Mouse (Mus musculus): ENCODE measurements around the gene Cmss1. TPM values are rescaled to one million over a fixed set of nuclear protein-coding genes. Genes with fewer than 3 reads are reported as not detected.

Cmss1 gene
- polyA plus RNA-seq, 1 experiment from 2014 or later: 38.3 TPM

DNA sequence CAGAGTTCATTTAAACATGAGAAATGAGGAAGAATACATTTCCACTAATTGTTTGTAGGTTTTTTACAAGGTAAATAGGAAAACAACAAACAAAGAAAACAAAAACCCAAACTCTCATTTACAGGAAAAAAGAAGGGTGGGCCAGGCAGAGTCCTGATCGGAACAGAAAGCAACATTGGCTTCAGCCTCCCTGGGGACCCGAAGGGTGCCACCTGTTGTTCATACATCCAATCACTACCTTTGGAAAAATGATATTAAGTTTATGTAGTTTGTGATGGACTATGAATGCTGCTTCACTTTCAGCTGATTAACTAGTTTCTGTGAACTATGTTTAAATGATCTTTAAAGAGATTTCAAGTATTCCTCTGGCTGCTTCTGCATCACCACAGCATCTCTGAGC, 55.0 kb downstream of the Cmss1 start:
- no peaks in the 10 kb centered on the region for H3K27me3 ChIP-seq (ENCODE audit: control insufficient read depth, insufficient read depth, low read length)
- no peak overlapping the region for H3K27ac ChIP-seq (ENCODE audit: low read depth, low read length)
- no peaks in the 10 kb centered on the region for H3K36me3 ChIP-seq (ENCODE audit: control insufficient read depth, insufficient read depth, low read length)
- H3K9me3 ChIP-seq (ENCODE audit: control insufficient read depth, low read length): no peaks in the 10 kb centered on the region
- H3K9ac ChIP-seq (replicated peaks; ENCODE audit: low read depth, low read length): no peak overlapping the region
- H3K4me1 ChIP-seq (ENCODE audit: control insufficient read depth, insufficient read depth, low read length): no peaks in the 10 kb centered on the region
- H3K4me2 ChIP-seq (ENCODE audit: low read depth, low read length): no peak overlapping the region
- no peak overlapping the region for H3K4me3 ChIP-seq (ENCODE audit: low read depth, low read length)
- ATAC-seq (ENCODE audit: low read depth): no peak
- 68% methylated on average over 2 of the region's 2 CpGs for WGBS

DNA sequence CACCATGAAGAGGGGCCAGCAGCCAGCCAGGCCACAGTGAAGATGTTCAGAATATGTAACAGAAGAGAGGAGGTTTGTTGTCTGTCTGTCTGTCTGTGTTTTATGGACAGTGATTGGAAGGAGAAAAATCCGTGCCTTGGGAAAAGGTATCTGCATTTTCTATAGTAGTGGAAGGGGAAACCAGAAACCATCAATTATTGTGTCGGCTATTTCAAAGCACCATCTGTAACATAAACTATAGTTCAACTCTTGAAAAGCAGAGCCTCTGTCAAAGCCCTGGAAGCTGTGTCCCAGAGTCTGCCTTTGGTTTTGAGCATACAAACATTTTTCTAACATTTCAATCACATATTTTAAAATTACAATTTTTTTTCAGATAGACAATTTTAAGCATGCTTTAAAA, 55.8 kb downstream of the Cmss1 start:
- H3K4me1 ChIP-seq (ENCODE audit: control insufficient read depth, insufficient read depth, low read length): no peaks in the 10 kb centered on the region
- WGBS: 13% methylated on average over 2 of the region's 2 CpGs
- no peak for ATAC-seq (ENCODE audit: low read depth)
- H3K27me3 ChIP-seq (ENCODE audit: control insufficient read depth, insufficient read depth, low read length): no peaks in the 10 kb centered on the region
- H3K9me3 ChIP-seq (ENCODE audit: control insufficient read depth, low read length): no peaks in the 10 kb centered on the region
- H3K9ac ChIP-seq (replicated peaks; ENCODE audit: low read depth, low read length): no peak overlapping the region
- H3K36me3 ChIP-seq (ENCODE audit: control insufficient read depth, insufficient read depth, low read length): no peaks in the 10 kb centered on the region
- no peak overlapping the region for H3K27ac ChIP-seq (ENCODE audit: low read depth, low read length)
- H3K4me3 ChIP-seq (ENCODE audit: low read depth, low read length): 0 out of 2 replicates have a peak overlapping the region, but pooled peaks have one; percentile 13
- no peak overlapping the region for H3K4me2 ChIP-seq (ENCODE audit: low read depth, low read length)

DNA sequence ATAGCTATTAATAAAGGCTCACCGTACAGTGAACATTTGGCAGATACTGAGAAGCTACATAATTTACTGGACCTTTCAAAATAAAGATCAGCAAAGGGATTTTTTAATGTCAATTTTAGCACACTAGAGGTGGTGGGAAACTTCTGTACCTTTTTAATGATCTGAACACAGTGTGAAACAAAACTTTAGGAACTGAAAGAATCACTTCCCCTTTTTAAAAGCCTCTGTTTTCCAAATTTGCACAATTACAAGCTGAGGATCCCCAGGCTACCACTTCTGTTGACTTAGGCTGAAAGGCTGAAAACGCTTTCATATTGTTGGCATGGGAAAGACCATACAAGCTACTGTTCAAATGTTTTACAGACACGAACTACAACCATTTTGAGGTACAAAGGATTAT, 56.6 kb downstream of the Cmss1 start:
- no peaks in the 10 kb centered on the region for H3K27me3 ChIP-seq (ENCODE audit: control insufficient read depth, insufficient read depth, low read length)
- no peak overlapping the region for H3K4me3 ChIP-seq (ENCODE audit: low read depth, low read length)
- ATAC-seq (ENCODE audit: low read depth): no peak
- H3K9ac ChIP-seq (replicated peaks; ENCODE audit: low read depth, low read length): no peak overlapping the region
- WGBS: 32% methylated on average over 3 of the region's 3 CpGs
- H3K4me2 ChIP-seq (ENCODE audit: low read depth, low read length): no peak overlapping the region
- no peaks in the 10 kb centered on the region for H3K4me1 ChIP-seq (ENCODE audit: control insufficient read depth, insufficient read depth, low read length)
- H3K9me3 ChIP-seq (ENCODE audit: control insufficient read depth, low read length): no peaks in the 10 kb centered on the region
- H3K36me3 ChIP-seq (ENCODE audit: control insufficient read depth, insufficient read depth, low read length): no peaks in the 10 kb centered on the region
- H3K27ac ChIP-seq (ENCODE audit: low read depth, low read length): no peak overlapping the region

DNA sequence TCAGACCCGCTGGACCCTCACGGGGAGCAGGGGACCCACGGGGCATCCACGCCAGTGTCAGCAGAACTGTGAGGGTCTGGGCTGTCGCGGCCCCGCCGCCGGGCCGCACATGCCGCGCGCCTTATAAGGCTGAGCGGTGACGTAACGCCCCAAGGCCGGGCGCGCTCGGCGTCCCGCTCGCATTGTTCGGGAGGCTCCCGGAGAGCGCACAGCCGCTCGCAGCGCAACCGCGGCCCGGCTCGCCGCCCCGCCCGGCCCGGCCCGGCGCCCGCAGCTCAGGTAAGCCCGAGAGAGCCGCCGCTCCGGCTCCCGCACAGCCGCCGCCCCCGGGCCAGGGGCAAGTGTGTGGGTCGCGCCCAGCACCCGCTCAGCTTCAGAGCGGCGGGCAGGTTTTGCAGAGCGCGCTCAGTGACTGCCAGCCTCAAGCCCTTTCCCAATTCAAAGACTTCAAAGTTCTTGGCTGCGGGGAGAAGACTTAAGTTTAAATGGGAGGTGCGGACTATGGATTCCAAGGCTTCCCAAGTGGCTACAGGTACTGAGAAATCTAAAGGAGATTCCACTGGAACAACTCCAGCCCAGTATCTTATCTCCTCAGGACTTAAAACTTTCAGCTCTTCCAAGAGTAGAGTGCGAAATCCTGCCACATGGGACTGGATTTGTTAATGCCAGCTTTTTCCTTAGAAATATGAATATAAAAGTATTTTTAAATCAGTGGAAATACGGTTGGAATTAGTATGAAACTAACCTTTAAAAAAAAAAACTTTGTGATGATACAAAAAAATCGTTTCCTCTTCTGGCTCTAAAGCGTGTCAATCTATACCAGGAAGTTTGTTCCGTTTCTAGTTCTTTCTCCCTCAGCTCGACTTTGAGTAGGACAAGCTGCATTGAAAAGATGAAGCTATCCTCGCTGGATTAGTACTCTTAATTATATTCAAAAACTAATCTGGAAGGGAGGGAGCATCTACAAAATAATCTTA, 57.3 kb downstream of the Cmss1 start:
- H3K4me1 ChIP-seq (ENCODE audit: control insufficient read depth, insufficient read depth, low read length): no peaks in the 10 kb centered on the region
- 3% methylated on average over 48 of the region's 64 CpGs for WGBS
- ATAC-seq (ENCODE audit: low read depth): peak; percentile 99
- H3K9ac ChIP-seq (replicated peaks; ENCODE audit: low read depth, low read length): peak overlapping the region; percentile 72
- no peaks in the 10 kb centered on the region for H3K27me3 ChIP-seq (ENCODE audit: control insufficient read depth, insufficient read depth, low read length)
- H3K36me3 ChIP-seq (ENCODE audit: control insufficient read depth, insufficient read depth, low read length): no peaks in the 10 kb centered on the region
- H3K4me3 ChIP-seq (ENCODE audit: low read depth, low read length): peak overlapping the region; percentile 66
- H3K4me2 ChIP-seq (ENCODE audit: low read depth, low read length): peak overlapping the region; percentile 82
- no peak overlapping the region for H3K27ac ChIP-seq (ENCODE audit: low read depth, low read length)
- no peaks in the 10 kb centered on the region for H3K9me3 ChIP-seq (ENCODE audit: control insufficient read depth, low read length)

DNA sequence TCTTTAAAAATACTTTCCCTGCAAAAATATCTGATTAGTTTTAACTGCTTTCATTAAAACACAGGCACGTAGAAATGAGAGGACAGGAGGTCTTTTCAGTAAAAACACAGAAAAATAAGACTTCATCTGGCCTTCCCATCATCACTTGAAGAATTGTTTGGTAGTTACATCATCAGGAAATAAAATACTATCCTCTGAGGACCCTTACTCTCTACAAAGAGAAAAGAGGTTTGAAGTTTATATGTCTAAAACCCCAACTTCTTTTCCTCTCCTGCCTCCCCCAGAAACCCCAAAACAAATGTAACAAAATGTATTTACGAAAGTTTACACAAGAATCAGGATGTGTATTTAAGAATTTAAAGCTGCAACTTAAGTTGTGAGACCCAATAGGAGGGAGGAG, 58.1 kb downstream of the Cmss1 start:
- Histone ChIP-seq H3K9me3 (ENCODE audit: control insufficient read depth, low read length) (no peaks in the 10 kb centered on the region), H3K4me3 (ENCODE audit: low read depth, low read length) (peak overlapping the region; percentile 66), H3K27ac (ENCODE audit: low read depth, low read length) (no peak overlapping the region), H3K4me2 (ENCODE audit: low read depth, low read length) (peak overlapping the region; percentile 82), H3K27me3 (ENCODE audit: control insufficient read depth, insufficient read depth, low read length) (no peaks in the 10 kb centered on the region), H3K4me1 (ENCODE audit: control insufficient read depth, insufficient read depth, low read length) (no peaks in the 10 kb centered on the region), H3K36me3 (ENCODE audit: control insufficient read depth, insufficient read depth, low read length) (no peaks in the 10 kb centered on the region), H3K9ac (replicated peaks; ENCODE audit: low read depth, low read length) (peak overlapping the region; percentile 72)
- WGBS: 58% methylated on average over 2 of the region's 2 CpGs
- no peak for ATAC-seq (ENCODE audit: low read depth)

DNA sequence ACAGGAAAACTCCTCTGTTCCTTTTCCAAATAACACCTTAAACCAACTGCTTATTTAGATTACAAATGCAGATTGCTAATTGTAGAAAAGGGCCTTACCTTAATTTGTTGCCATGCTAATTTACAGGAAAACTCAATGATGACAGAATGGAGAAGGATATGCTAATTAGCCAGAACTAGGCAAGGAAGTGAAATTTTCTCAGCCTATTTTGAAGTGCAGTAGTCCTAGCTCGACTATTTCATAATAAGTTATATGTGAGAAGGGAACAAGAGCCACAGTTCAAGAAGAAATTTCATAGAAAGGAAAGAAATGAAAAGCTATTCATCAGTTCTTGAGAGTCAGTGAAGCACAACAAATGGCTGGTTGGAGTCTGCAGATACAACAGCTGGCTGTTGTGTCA, 60.3 kb downstream of the Cmss1 start:
- H3K9ac ChIP-seq (replicated peaks; ENCODE audit: low read depth, low read length): no peak overlapping the region
- no peak overlapping the region for H3K27ac ChIP-seq (ENCODE audit: low read depth, low read length)
- H3K4me2 ChIP-seq (ENCODE audit: low read depth, low read length): no peak overlapping the region
- no peaks in the 10 kb centered on the region for H3K27me3 ChIP-seq (ENCODE audit: control insufficient read depth, insufficient read depth, low read length)
- no peaks in the 10 kb centered on the region for H3K4me1 ChIP-seq (ENCODE audit: control insufficient read depth, insufficient read depth, low read length)
- 77% methylated on average over 1 of the region's 1 CpGs for WGBS
- no peaks in the 10 kb centered on the region for H3K36me3 ChIP-seq (ENCODE audit: control insufficient read depth, insufficient read depth, low read length)
- ATAC-seq (ENCODE audit: low read depth): no peak
- no peak overlapping the region for H3K4me3 ChIP-seq (ENCODE audit: low read depth, low read length)
- no peaks in the 10 kb centered on the region for H3K9me3 ChIP-seq (ENCODE audit: control insufficient read depth, low read length)

DNA sequence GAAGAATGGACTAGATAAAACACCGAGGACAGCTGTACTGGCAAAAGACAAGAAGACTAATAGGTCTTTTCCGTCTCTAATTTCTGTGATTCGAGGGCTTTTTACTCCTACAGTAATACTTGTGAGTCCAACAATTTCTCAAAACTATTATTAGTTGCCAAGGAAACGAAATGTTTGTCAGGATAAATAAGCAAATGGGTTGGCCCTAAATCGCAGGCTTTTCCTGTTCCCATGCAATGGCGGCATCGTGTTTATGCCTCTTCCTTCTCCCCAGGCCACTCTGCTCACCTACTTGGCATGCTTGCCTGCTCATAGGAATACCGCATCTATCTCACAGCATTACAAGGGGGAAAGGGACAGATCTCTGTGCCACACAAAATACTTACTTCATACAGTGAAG, 62.2 kb downstream of the Cmss1 start:
- H3K27ac ChIP-seq (ENCODE audit: low read depth, low read length): no peak overlapping the region
- WGBS: 78% methylated on average over 8 of the region's 8 CpGs
- ATAC-seq (ENCODE audit: low read depth): no peak
- no peak overlapping the region for H3K4me2 ChIP-seq (ENCODE audit: low read depth, low read length)
- no peaks in the 10 kb centered on the region for H3K36me3 ChIP-seq (ENCODE audit: control insufficient read depth, insufficient read depth, low read length)
- H3K4me1 ChIP-seq (ENCODE audit: control insufficient read depth, insufficient read depth, low read length): no peaks in the 10 kb centered on the region
- no peaks in the 10 kb centered on the region for H3K9me3 ChIP-seq (ENCODE audit: control insufficient read depth, low read length)
- H3K27me3 ChIP-seq (ENCODE audit: control insufficient read depth, insufficient read depth, low read length): no peaks in the 10 kb centered on the region
- H3K9ac ChIP-seq (replicated peaks; ENCODE audit: low read depth, low read length): no peak overlapping the region
- no peak overlapping the region for H3K4me3 ChIP-seq (ENCODE audit: low read depth, low read length)

DNA sequence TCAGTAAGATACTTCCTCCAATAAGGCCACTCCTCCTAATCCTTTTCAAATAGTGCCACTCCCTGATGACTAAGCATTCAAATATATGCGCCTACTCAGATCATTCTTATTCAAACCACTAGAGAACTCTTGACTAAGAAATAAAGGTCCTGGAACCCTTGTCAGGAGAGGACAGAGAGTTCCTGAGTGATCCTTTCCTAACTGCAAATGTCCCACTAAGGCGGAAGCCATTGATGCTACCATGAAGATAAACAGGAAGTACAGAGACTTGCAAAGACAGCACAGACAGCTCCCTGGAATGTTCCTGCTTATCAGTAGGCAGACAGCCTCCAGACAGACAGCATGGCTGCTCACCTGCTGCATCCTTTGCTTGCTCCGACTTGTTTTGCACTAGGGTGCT, 63.4 kb downstream of the Cmss1 start:
- Histone ChIP-seq H3K4me3 (ENCODE audit: low read depth, low read length) (no peak overlapping the region), H3K4me1 (ENCODE audit: control insufficient read depth, insufficient read depth, low read length) (no peaks in the 10 kb centered on the region), H3K27me3 (ENCODE audit: control insufficient read depth, insufficient read depth, low read length) (no peaks in the 10 kb centered on the region), H3K9ac (replicated peaks; ENCODE audit: low read depth, low read length) (no peak overlapping the region), H3K9me3 (ENCODE audit: control insufficient read depth, low read length) (no peaks in the 10 kb centered on the region), H3K27ac (ENCODE audit: low read depth, low read length) (no peak overlapping the region), H3K4me2 (ENCODE audit: low read depth, low read length) (no peak overlapping the region), H3K36me3 (ENCODE audit: control insufficient read depth, insufficient read depth, low read length) (no peaks in the 10 kb centered on the region)
- 95% methylated on average over 3 of the region's 3 CpGs for WGBS
- no peak for ATAC-seq (ENCODE audit: low read depth)

DNA sequence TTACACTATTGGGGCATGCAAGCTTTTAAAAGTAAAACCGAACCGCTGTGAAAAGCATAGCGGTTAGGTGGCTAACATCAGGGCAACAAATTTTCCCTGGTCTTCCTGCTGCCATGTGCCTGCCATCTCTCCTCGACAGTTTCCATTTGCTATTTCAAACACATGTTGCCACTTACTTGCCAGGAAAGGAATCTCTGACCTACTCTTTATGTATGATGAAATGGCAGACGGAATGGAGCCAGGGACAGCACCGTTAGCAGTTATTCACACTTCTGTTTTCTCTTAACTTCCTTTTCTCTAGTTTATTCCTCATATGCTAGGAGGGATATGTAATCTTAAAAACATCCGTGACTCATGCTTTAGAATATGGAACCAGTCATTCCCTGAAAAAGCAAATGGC, 70.2 kb downstream of the Cmss1 start:
- Histone ChIP-seq H3K4me3 (ENCODE audit: low read depth, low read length) (no peak overlapping the region), H3K9me3 (ENCODE audit: control insufficient read depth, low read length) (no peaks in the 10 kb centered on the region), H3K36me3 (ENCODE audit: control insufficient read depth, insufficient read depth, low read length) (no peaks in the 10 kb centered on the region), H3K27me3 (ENCODE audit: control insufficient read depth, insufficient read depth, low read length) (no peaks in the 10 kb centered on the region), H3K4me1 (ENCODE audit: control insufficient read depth, insufficient read depth, low read length) (no peaks in the 10 kb centered on the region), H3K9ac (replicated peaks; ENCODE audit: low read depth, low read length) (no peak overlapping the region), H3K4me2 (ENCODE audit: low read depth, low read length) (no peak overlapping the region), H3K27ac (ENCODE audit: low read depth, low read length) (no peak overlapping the region)
- no peak for ATAC-seq (ENCODE audit: low read depth)
- WGBS: 94% methylated on average over 7 of the region's 7 CpGs
